10 mouse cellular contexts compared by ENCODE assay signal in the genomic region with DNA sequence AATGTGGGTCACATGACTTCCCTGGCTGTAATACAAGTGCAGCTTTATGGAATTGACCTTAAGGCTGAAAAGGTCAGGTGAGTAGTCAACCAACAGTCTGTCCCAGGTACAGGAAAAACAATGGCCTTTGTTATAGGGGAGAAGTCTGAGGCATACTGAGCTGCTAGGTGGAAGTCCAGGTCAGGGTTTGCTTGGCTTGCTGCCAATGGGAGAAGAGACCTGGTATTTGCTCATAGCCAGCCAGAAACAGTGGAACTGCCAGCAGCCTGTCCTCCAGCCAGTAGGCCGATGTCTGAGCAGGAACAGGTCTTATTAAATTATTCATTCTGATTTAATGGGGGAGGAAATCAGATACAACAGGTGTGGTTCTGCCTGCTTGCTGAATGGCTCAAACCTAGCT. TPM values are rescaled to one million over a fixed set of nuclear protein-coding genes. Genes with fewer than 3 reads are reported as not detected.
A peak's percentile ranks its signal among the peaks of the same experiment; 100 is the strongest.
DNase-seq lines count a peak whose midpoint lies in the region; ATAC-seq lines count a peak whose summit lies in the region.
"Had no signal": no experiment of that assay in that cellular context is flagged by ENCODE, and none has a peak within 500 bp of the region (broad histone marks: within the 10 kb centered on the region; RNA-seq: fewer than 3 reads in every experiment).

No protein-coding gene starts in this region.

- no peaks in the 10 kb centered on the region for H3K9me3 ChIP-seq in intestine, embryonic 15.5 days
- no peaks in the 10 kb centered on the region for H3K9me3 ChIP-seq in liver, embryonic 13.5 days (replicated peaks)

- H3K4me1 ChIP-seq in intestine, embryonic 15.5 days (replicated peaks): peaks cover 4% of the 10 kb centered on the region
- 0 out of 2 replicates have a peak, but pooled peaks cover 4% of the 10 kb centered on the region for H3K4me1 ChIP-seq in liver, embryonic 13.5 days (replicated peaks)

- no peak overlapping the region for H3K4me3 ChIP-seq in intestine, embryonic 15.5 days (replicated peaks)
- no peak overlapping the region for H3K4me3 ChIP-seq in liver, embryonic 13.5 days (replicated peaks)

- no peaks in the 10 kb centered on the region for H3K36me3 ChIP-seq in intestine, embryonic 15.5 days
- no peaks in the 10 kb centered on the region for H3K36me3 ChIP-seq in liver, embryonic 13.5 days

- ATAC-seq in intestine, embryonic 15.5 days: peak; percentile 85
- peak; percentile 60 for ATAC-seq in liver, embryonic 13.5 days (ENCODE audit: low read depth)
- ATAC-seq: hindbrain, embryonic 16.5 days had no signal

- H3K27ac ChIP-seq in intestine, embryonic 15.5 days: peak overlapping the region; percentile 41
- no peak overlapping the region; the same call in 1 of the 2 replicates for H3K27ac ChIP-seq in liver, embryonic 13.5 days

- 24% methylated on average over 1 of the region's 1 CpGs for WGBS in intestine, embryonic 15.5 days
- 55% methylated on average over 1 of the region's 1 CpGs for WGBS in liver, embryonic 13.5 days (ENCODE audit: insufficient replicate concordance)

- H3K4me2 ChIP-seq in intestine, embryonic 15.5 days (replicated peaks): no peak overlapping the region
- no peak overlapping the region for H3K4me2 ChIP-seq in liver, embryonic 13.5 days

- no peaks in the 10 kb centered on the region for H3K27me3 ChIP-seq in intestine, embryonic 15.5 days (replicated peaks)
- no peaks in the 10 kb centered on the region for H3K27me3 ChIP-seq in liver, embryonic 13.5 days

- DNase-seq in cerebellum, postnatal 14 days: peak; percentile 53 to 55
- no peak for DNase-seq in cerebellum, adult 9-10 months
- DNase-seq in adipocyte (ENCODE audit: low spot score): peak; percentile 33
- DNase-seq in liver, embryonic 13.5 days: no peak
- no peak for DNase-seq in Muller cell, postnatal 12 days (ENCODE audit: inconsistent ontology term)
- no peak for DNase-seq in right cerebral cortex, postnatal 14 days
- no peak for DNase-seq in spleen, postnatal 10 days (ENCODE audit: low spot score in 2 of 2)
- DNase-seq: thymus, adult 2 months had no signal

- no peak overlapping the region for H3K9ac ChIP-seq in intestine, embryonic 15.5 days
- no peak overlapping the region for H3K9ac ChIP-seq in liver, embryonic 13.5 days

RNA-seq across cellular contexts. Expression of gene Arhgap5, which starts 55.6 kb away (rescaled TPM):
- 31.5 and 36.0 TPM in 2 replicates for polyA plus RNA-seq in intestine, embryonic 15.5 days (2015; fragmentation: Nextera tagmentation; extraction: Ambion mirVana)
- 7.5 and 10.1 TPM in 2 replicates for polyA plus RNA-seq in liver, embryonic 13.5 days (2015; fragmentation: Nextera tagmentation; extraction: Ambion mirVana)

Comparison
In these comparisons a context has a peak if more than half of its experiments do, and no peak if none do; other contexts are left out.
1. DNase-seq: peak in cerebellum, postnatal 14 days (2 of 2) and adipocyte (single experiment); none in cerebellum, adult 9-10 months (single experiment), liver, embryonic 13.5 days (single experiment), Muller cell, postnatal 12 days (single experiment), right cerebral cortex, postnatal 14 days (single experiment) and spleen, postnatal 10 days (0 of 2).